Mouse (Mus musculus) CD4-positive, CD25-positive, alpha-beta regulatory T cell (primary cell): ENCODE measurements around the gene Hist1h3g. TPM values are rescaled to one million over a fixed set of nuclear protein-coding genes. Genes with fewer than 3 reads are reported as not detected.

Source experiments
- polyA plus RNA-seq: library from polyadenylated mRNA; unstranded; fragments of 100-300 nt; shearing (Covaris generic); gene quantifications from one replicate; pipeline ENCODE4 v1.2.1, GENCODE M21; 2017

Gene Hist1h3g
- polyA plus RNA-seq, 1 experiment from 2014 or later, result 0.53 TPM

Other genes starting within 250 kb of the Hist1h3g start
- 25.9 TPM for gene Zfp322a, start 166.2 kb upstream of the Hist1h3g start, polyA plus RNA-seq
- gene Abt1, start 111.6 kb upstream of the Hist1h3g start, polyA plus RNA-seq, result 12.4 TPM
- 0.05 TPM for gene Btn1a1, start 69.5 kb upstream of the Hist1h3g start, polyA plus RNA-seq
- not detected for gene Btn2a2, start 46.6 kb upstream of the Hist1h3g start, polyA plus RNA-seq
- gene Hist1h4h, start 4.4 kb upstream of the Hist1h3g start, polyA plus RNA-seq, result 5.1 TPM
- gene Hist1h2af, start 1.5 kb upstream of the Hist1h3g start, polyA plus RNA-seq, result not detected
- gene Hist1h2bh, start 8.0 kb downstream of the Hist1h3g start, polyA plus RNA-seq, result not detected
- 0.37 TPM for gene Hist1h3f, start 8.6 kb downstream of the Hist1h3g start, polyA plus RNA-seq
- gene Hist1h4f, start 16.2 kb downstream of the Hist1h3g start, polyA plus RNA-seq, result 0.66 TPM
- 0.60 TPM for gene Hist1h1d, start 17.8 kb downstream of the Hist1h3g start, polyA plus RNA-seq
- gene Hist1h3e, start 26.9 kb downstream of the Hist1h3g start, polyA plus RNA-seq, result 2.0 TPM
- gene Hist1h2ae, start 35.8 kb downstream of the Hist1h3g start, polyA plus RNA-seq, result 4.5 TPM
- 3.0 TPM for gene Hist1h2bg, start 36.0 kb downstream of the Hist1h3g start, polyA plus RNA-seq
- 0.68 TPM for gene Hist1h2bf, start 38.8 kb downstream of the Hist1h3g start, polyA plus RNA-seq
- gene Hist1h2ad, start 39.0 kb downstream of the Hist1h3g start, polyA plus RNA-seq, result not detected
- gene Hist1h3d, start 40.3 kb downstream of the Hist1h3g start, polyA plus RNA-seq, result 0.18 TPM
- gene Hist1h4d, start 46.2 kb downstream of the Hist1h3g start, polyA plus RNA-seq, result 17.1 TPM
- 3.0 TPM for gene Hist1h2be, start 85.7 kb downstream of the Hist1h3g start, polyA plus RNA-seq
- gene Hist1h1e, start 87.1 kb downstream of the Hist1h3g start, polyA plus RNA-seq, result 13.2 TPM
- gene Hist1h2ac, start 148.5 kb downstream of the Hist1h3g start, polyA plus RNA-seq, result 0.59 TPM
- 10.5 TPM for gene Hist1h2bc, start 148.8 kb downstream of the Hist1h3g start, polyA plus RNA-seq
- gene Hist1h1t, start 160.4 kb downstream of the Hist1h3g start, polyA plus RNA-seq, result not detected
- 5.3 TPM for gene Hist1h4c, start 163.0 kb downstream of the Hist1h3g start, polyA plus RNA-seq
- 0.74 TPM for gene Hfe, start 175.4 kb downstream of the Hist1h3g start, polyA plus RNA-seq
- 23.2 TPM for gene Hist1h1c, start 203.4 kb downstream of the Hist1h3g start, polyA plus RNA-seq
- 0.38 TPM for gene Hist1h3c, start 210.2 kb downstream of the Hist1h3g start, polyA plus RNA-seq
- gene Hist1h2bb, start 211.3 kb downstream of the Hist1h3g start, polyA plus RNA-seq, result not detected
- gene Hist1h2ab, start 215.7 kb downstream of the Hist1h3g start, polyA plus RNA-seq, result 1.7 TPM
- gene Hist1h3b, start 216.8 kb downstream of the Hist1h3g start, polyA plus RNA-seq, result not detected
- gene Hist1h4b, start 221.6 kb downstream of the Hist1h3g start, polyA plus RNA-seq, result 14.5 TPM
- not detected for gene Hist1h4a, start 225.8 kb downstream of the Hist1h3g start, polyA plus RNA-seq
- gene Hist1h3a, start 227.0 kb downstream of the Hist1h3g start, polyA plus RNA-seq, result 4.0 TPM
- gene Hist1h1a, start 228.2 kb downstream of the Hist1h3g start, polyA plus RNA-seq, result 1.1 TPM
- not detected for gene Trim38, start 234.5 kb downstream of the Hist1h3g start, polyA plus RNA-seq